Mouse (Mus musculus): ENCODE measurements at regions not wholly inside any gene's neighbourhood (a gene's known extent, or its start where the extent isn't known, plus 50 kb on each side); places are given as distances from the start of the nearest gene placed in this dataset.

- no peak for TF ChIP-seq CTCF (IDR thresholded peaks at IDR 0.05)
- no peak for TF ChIP-seq POLR2A (IDR thresholded peaks at IDR 0.05; ENCODE audit: insufficient read depth, low read depth, low read length)
These were observed 208.9 kb upstream of the Cpeb2 start for GRCm38 (mm10) chr5:43024006-43024593.
